Mouse (Mus musculus) gastrocnemius, postnatal 36 days (tissue): Measurements from ENCODE around the gene Parm1. TPM values are rescaled to one million over a fixed set of nuclear protein-coding genes. Genes with fewer than 3 reads are reported as not detected.

Source experiments
- DNase-seq, 2 experiments: peaks; one replicate each; pipeline ENCODE4 v3.0.0; 2022
- intact Hi-C: fragments of 180-260 bp; cut with DNase I; formaldehyde crosslinking; loops from one replicate; pipeline ENCODE4 v1.15.1; 2025
- total RNA-seq, 2 experiments: library from RNA; stranded (reverse); gene quantifications; 2 replicates each; pipeline ENCODE4 v1.2.3; 2021

The Parm1 gene
- total RNA-seq, 2 experiments from 2014 or later = 15.9 to 22.4 TPM

DNA sequence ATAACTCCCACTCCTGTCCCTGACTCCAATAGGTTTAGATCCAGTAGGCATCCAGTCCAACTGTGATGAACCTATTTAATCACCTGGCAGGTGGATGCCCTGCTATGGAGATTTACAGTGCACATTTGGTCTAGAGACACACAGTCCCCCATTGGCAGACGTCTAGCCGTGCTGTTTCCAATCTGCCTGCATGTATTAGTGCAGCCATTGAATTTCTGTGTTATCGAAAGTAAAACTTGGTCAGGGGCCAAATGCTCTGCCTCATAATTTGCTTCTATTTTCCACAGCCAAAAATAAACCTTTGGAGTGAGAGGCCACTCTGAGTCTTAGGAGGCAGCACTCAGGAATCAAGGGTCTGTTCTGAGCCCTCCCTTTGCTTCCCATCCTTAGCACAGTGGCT, 46.6 kb downstream of the Parm1 start:
- intact Hi-C loops = no loop called here
- no peak for DNase-seq

DNA sequence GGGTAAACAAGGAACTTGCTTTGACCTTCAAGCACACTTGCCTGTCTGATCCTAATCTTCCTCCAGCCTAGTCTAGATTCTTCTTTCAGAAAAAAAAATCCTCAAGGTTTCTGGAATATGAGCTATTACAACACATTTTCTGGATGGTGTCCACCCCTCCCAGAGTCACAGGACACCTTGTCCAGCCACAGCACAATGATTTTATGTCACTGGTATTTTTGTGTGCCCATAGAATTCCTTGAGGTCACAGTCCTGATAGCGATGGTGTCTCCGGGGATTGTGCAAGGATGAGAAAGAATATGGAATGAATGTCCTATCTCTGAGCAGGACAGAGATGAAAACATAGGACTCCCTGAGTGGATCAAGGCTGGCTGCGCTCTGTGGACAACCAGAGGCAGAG, 48.0 kb downstream of the Parm1 start:
- intact Hi-C loops = no loop called here
- DNase-seq = no peak

DNA sequence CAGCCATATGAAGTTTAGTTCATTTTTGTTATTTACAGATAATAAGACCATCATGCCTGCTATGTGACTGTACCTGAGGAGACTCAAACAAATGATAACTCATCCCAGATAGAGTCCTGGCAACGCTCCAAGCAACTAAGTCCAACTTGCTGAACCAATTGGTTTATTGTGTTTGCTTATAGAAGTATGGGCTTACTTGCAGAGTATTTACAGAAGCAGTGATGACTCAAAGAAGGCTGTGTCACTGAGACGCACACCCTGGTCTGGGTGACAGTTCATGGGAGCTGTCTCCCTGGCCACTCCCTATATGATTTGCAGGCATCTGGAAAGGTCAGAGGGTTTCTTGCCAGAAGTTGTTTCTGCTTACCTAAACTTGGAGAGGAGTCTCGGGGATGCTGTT, 49.2 kb downstream of the Parm1 start:
- no peak for DNase-seq
- intact Hi-C loops = no loop called here

DNA sequence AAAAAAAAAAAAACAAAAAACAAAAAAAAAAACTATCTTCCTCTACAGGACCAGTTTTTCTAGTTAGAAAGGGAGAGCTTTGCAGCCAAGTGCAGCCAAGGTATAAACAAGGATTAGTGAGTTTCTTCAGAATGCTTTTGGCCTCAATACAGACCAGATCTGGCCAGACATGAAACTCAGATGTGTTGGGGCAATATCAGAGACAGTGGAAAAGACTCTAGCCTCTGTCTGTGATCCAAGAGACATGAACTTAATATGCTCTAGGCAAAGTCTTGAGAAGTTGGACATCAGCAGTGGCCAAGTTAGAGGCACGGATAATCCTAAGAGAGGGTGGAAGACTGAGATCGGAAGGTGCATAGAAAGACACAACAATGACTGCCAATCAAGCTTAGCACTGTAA, 56.8 kb downstream of the Parm1 start:
- no peak for DNase-seq
- intact Hi-C loops = no loop called here

DNA sequence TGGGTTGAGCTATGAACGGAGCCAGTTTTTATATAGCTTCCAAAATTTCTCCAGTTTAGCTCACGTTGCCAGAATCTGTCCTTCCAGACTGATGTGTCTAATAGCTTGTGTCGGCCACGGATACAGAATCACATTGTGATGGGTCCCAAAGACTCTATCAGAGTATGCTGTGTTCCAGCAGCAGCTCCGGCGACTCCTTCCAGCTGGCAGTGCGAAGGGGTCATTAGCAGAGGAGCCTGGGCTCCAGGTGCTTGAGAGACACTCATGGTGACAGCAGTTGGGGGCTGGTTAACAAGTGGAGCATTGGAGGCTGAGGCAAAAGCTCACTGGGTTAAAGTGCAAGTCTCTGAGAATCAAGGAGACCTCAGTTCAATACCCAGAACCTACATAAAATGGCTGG, 61.5 kb downstream of the Parm1 start:
- intact Hi-C loops = no loop called here
- no peak for DNase-seq

DNA sequence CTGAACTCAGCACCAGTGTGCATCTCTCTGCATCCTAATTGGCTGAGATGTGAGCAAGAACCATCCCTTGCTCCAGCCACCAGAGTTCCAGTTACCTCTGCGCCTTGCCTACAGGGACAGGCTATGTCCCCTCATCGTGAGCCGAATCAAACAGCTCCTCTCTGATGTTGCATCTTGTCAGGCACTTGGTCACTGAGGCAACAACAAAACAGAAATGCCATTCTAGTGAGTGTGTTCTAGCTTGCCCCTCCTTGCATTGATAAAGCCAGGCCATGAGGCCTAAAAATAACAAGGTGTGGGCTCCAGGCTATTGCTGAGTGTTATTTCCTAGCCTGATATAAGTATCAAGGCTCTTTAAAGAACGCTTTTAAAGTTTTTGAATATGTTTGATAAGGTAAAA, 64.4 kb downstream of the Parm1 start:
- no peak for DNase-seq
- intact Hi-C loops = no loop called here

DNA sequence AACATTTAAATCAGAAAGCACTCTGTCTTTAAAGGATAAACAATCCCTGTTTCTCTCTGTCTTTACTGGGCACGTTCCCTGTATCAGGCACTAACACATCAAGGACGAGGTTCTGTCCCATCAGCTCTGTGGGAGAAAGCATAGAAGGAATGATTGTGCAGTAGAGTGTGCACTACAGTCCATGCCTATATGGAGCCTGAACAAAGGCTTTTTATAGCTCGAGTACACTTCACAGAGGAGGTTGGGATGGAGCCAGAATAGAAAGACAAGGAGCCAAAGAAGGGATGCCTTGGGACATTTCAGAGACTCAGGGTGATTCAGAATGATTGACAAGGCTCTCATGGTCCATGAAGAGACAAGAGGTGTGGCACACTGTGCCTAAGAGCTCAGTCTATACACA, 68.8 kb downstream of the Parm1 start:
- no peak for DNase-seq
- intact Hi-C loops = no loop called here

DNA sequence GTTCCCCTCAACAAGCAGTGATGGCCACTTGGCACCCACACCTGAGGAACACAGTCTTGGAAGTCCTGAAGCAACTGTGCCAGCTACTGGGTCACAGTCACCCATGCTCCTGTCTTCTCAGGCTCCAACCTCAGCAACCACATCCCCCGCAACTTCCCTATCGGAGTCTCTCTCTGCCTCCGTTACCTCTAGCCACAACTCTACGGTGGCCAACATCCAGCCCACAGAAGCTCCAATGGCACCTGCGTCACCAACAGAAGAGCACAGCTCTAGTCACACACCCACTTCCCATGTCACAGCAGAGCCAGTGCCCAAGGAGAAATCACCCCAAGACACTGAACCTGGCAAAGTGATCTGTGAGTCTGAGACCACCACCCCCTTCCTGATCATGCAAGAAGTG, 76.7 kb downstream of the Parm1 start:
- DNase-seq = no peak
- intact Hi-C loops = no loop called here

DNA sequence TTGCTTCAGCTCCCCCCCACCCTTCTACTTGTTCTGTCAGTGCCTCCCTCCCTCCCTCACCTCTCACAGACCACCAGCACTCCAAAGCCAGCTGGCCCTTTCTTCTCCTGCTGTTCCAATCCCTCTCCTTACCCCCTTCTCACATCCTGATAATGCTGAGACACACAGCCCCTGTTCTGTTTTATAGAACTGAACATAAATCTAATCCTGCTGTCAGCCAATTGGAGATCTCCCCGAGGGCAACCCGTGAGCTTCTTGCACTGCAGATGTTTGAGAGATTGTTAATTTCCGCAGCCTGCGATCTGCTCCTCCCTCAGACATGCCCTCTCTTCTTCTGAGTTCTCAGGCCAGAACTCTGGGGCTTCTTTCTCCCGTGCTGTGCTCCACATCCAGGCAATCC, 79.8 kb downstream of the Parm1 start:
- intact Hi-C loops = no loop called here
- DNase-seq = no peak

DNA sequence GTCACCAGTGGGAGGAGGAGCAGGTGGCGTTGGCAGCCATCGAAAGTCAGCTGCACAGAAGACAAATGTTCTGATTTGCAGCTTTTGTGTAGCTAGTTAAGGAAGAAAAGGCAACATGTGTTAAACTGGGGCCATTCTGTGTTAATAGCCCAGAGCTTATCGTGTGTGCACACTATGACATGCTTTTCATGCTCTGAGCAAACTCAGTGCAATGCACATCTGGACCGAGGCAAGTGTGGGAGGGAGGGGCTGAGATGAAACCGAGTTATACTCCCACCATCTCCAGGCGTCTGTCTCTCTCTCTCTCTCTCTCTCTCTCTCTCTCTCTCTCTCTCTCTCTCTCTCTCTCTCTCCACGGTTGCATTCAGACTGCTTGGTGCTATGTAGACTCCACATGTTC, 82.4 kb downstream of the Parm1 start:
- no peak for DNase-seq
- intact Hi-C loops = no loop called here

DNA sequence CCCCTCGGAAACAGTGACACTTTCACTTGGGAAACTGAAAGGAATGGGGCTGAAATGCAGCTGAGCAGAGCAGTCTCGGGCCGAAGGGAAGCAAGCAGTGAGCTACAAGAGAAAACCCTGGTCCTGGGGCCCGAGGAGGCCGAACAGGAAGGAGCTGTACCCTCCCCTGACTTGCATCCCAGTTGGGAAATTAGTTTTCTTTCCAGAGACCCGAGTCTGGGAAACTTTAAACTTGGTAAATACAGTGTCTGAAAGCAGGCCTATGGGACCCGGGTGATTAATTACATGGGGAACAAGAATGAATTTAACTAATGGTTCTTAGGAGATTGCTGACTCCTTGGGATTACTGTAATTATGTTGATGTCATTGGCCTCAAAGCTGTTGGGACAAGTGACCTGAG, 85.9 kb downstream of the Parm1 start:
- intact Hi-C loops = no loop called here
- DNase-seq = no peak

DNA sequence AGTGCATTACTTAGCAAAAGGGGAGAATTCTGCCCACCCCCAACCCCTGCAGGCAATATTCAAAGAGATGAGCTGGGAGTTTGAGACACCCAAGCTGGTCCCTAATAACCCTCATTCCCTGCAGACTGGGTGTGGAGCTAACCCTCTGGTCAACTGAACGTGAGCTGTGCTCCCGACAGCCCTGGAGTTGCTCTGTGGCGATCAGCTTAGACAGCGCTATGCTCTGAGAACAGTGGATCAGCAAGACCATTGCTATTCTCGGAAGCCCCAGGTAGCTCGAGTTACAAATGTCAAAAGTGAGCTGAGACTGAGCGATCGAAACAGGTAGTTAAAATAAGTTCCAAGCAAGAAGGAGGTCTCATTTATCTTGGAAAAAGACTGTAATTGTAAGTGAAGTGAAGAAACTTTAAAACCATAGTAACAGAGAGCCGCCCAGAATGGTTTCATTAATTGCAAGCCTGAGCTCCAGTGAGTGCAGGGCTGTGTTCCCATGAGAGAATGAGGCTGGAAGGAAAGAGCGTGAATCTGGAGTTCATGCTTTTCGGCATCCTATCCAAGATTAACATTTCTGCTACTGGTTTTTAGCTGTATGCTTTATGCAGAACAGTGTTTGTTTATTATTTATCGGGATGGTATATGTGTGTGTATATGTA, 86.5 kb downstream of the Parm1 start:
- DNase-seq = no peak
- intact Hi-C loops = no loop called here

DNA sequence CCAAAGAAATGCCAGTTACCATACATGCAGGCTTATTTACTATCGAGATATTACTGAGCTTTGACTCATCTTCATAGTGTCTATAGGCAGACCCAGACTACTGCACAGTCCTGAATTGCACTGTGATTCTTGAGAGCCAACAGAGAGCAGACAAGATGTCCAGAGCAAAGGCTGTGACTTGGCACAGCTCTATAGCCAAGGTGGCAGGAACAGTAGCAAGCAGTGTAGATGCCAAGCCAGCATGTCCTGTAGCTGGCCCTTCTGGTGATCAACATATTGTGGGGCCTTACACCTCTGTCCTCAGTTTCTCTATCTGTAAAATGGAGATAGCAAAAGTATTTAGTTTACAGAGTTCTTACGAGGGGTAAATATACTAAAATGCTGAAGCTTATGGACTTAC, 89.8 kb downstream of the Parm1 start:
- no peak for DNase-seq
- intact Hi-C loops = no loop called here

DNA sequence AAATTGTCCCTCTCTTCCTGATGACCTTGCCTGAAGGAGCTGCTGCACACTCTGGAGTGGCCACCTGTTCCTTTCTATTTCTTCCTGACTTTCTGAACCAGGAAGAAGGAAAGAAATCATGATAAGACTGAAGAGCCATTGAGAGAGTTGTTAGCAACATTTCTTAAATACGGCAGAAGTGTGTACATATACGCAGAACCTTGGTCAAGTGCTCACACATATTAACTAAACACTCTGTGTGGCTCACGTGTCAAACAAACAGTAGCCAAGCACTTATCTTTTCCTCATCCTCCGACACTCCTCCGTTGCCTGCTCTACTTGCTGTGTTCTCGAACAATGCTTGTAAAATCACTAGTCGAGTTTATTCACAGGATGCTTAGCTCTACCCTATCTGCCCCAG, 90.4 kb downstream of the Parm1 start:
- intact Hi-C loops = no loop called here
- no peak for DNase-seq

DNA sequence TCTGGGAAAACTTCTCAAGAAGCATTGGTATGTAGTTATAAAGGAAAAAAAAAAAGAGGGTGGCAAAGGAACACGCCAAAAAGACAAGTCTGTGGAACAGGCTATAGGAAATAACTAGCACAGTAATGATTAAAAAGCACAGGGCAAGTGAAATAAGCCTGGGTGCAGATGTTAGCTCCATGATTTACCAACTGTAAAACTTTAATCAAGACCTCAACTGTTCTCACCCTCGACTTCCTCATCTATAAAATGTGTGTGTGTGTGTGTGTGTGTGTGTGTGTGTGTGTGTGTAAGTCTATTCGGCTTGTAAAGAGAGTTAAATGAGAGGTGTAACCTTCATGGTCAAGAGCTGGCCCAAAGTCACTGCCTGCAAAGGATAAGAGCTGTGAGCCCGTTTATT, 91.6 kb downstream of the Parm1 start:
- intact Hi-C loops = no loop called here
- no peak for DNase-seq

DNA sequence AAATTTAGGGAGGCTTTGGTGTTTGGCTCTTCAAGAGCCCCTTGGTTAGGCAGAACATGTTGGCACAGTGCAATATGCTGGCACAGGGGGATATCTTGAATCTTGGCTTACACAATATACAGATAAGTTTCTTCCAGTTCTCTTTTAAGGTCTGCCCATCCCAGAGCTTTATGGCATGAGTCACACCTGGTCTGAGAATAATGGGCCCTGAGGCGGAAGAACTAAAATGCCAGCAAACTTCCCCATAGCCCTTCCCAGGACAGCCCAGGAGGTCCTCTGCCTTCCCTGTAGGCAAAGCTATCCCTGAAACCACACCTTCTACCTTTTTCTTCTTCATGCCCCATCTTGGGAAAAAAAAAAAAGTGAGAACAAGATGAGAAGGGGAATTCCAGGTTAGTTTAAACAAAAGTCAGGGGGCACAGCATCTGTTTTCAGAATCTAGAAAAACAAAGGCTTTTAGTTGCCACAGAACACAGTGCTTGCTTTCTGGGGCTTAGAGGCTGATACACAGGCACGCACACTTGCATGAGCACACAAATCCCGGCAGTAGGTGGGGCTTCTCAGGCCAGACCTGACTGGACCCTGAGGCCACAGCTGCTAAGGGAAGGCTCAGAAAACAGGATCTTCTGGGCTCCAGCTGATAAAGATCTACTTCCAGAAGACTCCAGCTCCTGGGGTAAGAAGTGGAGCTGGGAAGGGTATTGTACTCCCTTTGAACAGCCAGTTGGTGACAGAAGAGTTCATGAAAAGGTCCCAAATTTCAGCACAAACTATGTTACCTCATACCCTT, 92.3 kb downstream of the Parm1 start:
- intact Hi-C loops = no loop called here
- no peak for DNase-seq

DNA sequence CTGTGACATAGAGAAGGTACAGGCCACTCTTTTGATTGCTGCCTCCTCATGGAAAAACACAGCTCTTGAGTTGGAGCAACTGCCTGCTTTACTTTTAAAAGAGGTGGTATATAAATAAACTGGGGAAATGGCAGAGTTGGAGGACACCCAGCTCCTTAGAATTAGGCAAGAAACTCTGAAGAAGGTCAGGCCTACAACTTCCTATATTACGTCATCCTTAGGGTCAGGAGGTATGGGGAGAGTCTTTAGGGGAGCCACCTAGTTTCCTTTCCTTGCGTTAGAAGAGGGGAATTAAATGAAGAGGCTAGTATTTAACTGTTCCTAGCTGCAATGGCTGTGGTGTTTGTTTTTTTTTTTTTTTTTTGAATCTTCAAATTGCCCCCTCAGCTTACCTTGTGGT, 93.1 kb downstream of the Parm1 start:
- intact Hi-C loops = no loop called here
- no peak for DNase-seq

DNA sequence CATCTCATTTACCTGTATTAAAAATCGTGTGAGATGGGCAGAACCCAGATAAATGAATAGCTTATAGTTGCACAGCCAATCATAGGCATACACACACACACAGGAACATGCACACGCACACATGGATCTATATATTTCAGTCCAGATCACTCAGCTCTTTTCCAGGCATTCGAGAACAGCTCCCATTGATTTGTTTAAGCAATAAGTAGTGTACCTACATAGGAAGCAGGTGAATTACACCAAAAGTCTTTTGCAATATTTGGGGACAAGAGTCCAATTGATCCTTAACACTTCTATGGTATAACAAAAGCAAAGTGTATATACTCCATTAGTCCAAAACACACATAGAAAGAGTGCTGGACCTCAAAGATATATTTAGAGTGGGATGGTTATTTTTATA, 94.2 kb downstream of the Parm1 start:
- intact Hi-C loops = no loop called here
- DNase-seq = no peak

DNA sequence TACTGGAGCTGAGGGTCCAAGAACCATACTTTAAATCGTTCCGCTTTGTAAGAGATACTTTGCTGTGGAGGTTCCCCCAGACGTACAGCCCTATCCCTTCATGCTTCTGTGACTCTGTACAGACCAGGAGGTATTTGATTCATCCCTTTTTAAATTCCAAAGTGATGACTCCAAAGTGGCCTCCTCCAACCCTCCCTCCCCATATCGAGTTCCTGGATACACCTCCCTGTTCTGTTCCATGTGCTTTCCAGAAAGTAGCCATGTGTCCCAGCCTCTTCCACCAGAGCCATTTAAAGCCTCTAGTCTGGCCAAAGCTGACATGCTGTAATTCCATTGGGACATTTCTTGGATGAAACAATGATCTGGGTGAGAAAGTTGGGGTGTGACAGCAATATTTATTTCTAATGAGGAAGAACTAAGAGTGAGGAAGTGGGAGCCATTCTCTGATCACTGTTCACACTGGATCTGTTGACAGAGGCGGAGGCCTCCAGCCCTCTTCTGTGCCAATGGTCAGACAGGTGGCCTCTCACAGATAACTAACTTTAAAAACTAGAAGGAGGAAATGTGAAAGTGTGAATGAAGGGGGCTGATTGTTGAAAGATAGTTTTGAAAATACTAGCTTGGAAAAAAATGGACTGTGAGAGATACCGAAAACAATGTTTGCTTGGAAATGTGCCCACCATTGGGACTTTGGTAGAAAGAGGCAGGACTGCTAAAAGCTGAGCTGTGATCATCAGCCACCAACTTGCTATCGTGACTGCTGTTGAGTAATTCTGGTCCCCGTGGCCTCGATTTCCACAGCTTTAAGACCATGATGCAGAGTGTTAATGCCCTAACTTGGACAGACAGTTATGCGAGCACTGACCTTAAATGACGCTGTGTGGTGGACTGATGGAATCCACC, 100.2 kb downstream of the Parm1 start:
- intact Hi-C loops = no loop called here
- DNase-seq = no peak

DNA sequence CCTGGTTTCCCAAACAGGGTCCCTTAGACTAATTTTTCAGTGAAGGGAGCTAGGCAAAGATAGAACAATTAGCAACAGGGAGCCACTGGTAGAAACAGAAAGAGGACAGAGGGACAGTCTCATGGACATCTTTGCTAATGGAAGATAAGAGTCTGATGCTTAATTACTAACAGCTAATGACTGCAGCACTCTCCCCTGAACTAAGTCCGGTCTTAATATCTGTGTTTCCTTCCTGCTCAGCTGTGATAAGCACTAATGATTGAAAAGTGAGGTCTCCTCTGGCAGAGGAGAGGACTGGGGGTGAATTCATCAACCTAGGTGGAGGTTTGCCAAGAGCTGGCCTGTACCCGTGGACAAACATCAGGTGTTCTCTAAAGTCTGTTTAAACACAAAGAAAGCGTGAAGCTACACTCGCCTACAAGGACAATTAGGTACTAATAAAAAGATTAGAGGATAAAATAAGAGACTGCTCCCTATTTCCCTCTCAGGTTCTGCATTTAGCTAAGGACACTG, 101.3 kb downstream of the Parm1 start:
- DNase-seq = no peak
- intact Hi-C loops = no loop called here

DNA sequence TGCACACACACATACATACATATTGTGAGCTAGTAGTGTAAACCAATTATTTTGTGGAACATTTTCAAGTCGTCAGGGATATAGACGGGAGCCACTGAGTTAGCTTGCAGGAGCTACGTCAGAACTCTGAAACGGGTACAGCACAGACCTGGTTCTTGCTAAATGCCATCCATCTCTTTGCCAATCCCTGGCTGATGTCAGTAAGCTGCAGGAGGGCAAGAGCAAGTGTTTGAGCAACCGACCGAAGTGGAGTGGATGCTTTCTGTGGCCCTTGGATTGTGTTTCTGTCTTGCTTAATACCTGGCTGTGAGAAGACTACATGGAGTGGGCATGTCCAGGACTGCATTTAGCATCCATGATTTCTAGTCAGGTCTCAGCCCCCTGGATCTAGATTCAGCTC, 103.8 kb downstream of the Parm1 start:
- DNase-seq = no peak
- intact Hi-C loops = no loop called here
